Mouse (Mus musculus) kidney, embryonic 14.5 days (tissue): Measurements from ENCODE around the gene Rhno1. TPM values are rescaled to one million over a fixed set of nuclear protein-coding genes. Genes with fewer than 3 reads are reported as not detected.

Experiments used
- ATAC-seq: fragments of 200-750 bp; cut with Nextera tagmentation; 2 replicates; pipeline ENCODE4 v1.8.0; 2017; ENCODE audit warnings: moderate number of reproducible peaks, mild to moderate bottlenecking, moderate TSS enrichment, moderate library complexity; ENCODE audit not compliant: low FRiP score, low TSS enrichment
- H3K27ac ChIP-seq: fragments of 300-500 bp; sonication (generic); 2 replicates; pipeline ENCODE4 v1.5.1; 2014; ENCODE audit warnings: low read depth, mild to moderate bottlenecking, low read length, moderate library complexity, mixed read lengths
- H3K27me3 ChIP-seq: fragments of 300-500 bp; sonication (generic); 2 replicates; pipeline ENCODE4 v1.6.1; 2014; ENCODE audit warnings: mild to moderate bottlenecking, low read length; ENCODE audit not compliant: control insufficient read depth, insufficient read depth
- H3K36me3 ChIP-seq: fragments of 300-500 bp; sonication (generic); 2 replicates; pipeline ENCODE4 v1.6.1; 2014; ENCODE audit warnings: low read length, mixed read lengths; ENCODE audit not compliant: control insufficient read depth, insufficient read depth
- H3K4me1 ChIP-seq: fragments of 300-500 bp; sonication (generic); 2 replicates; pipeline ENCODE4 v1.6.1; 2014; ENCODE audit warnings: low read length, mixed read lengths; ENCODE audit not compliant: control insufficient read depth, insufficient read depth
- H3K4me2 ChIP-seq: fragments of 300-500 bp; sonication (generic); replicated peaks from 2 replicates; pipeline ENCODE4 v1.6.1; 2014; ENCODE audit warnings: low read depth, mild to moderate bottlenecking, low read length
- H3K4me3 ChIP-seq: fragments of 300-500 bp; sonication (generic); 2 replicates; pipeline ENCODE4 v1.5.1; 2014; ENCODE audit warnings: mild to moderate bottlenecking, low read length
- H3K9ac ChIP-seq: fragments of 300-500 bp; sonication (generic); 2 replicates; pipeline ENCODE4 v1.6.1; 2014; ENCODE audit warnings: low read depth, mild to moderate bottlenecking, low read length, moderate library complexity
- H3K9me3 ChIP-seq: fragments of 300-500 bp; sonication (generic); 2 replicates; pipeline ENCODE4 v1.6.1; 2016; ENCODE audit warnings: low read length; ENCODE audit not compliant: control insufficient read depth
- WGBS: fragments of 180-500 bp; shearing (Covaris S2); extraction: QIAGEN DNeasy Blood & Tissue Kit; methylation state at CpG from one replicate; pipeline ENCODE4 v1.1.7; 2014; 5-methylcytosine and 5-hydroxymethylcytosine counted together
- polyA plus RNA-seq: library from polyadenylated mRNA; unstranded; fragments of >200 nt; fragmentation: Nextera tagmentation; extraction: Ambion mirVana; gene quantifications from 2 replicates; pipeline ENCODE4 v1.2.1, GENCODE M21; 2014

The Rhno1 gene
- polyA plus RNA-seq, 1 experiment from 2014 or later, result 132 TPM

DNA sequence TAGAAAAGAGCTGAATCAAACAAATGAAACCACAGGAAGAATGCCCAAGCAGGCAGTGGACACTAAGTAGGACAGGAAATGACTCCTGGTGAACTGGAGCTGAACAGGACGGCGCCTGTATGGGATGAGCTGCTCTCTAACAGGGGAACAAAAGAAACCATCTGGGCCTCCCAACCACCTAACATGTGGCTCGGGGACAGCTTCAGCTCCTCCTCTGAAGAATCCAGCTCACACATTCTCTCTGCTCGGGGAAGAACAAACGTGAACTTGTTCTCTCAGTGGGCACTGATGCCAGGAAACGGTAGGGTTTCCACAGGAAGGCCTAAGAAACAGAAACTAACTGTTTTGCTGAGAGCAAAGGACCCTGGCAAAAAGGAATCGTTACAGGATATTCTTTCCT, 13.0 kb downstream of the Rhno1 start:
- H3K4me2 ChIP-seq, result no peak overlapping the region
- no peaks in the 10 kb centered on the region for H3K27me3 ChIP-seq
- H3K9ac ChIP-seq, result no peak overlapping the region
- no peaks in the 10 kb centered on the region for H3K9me3 ChIP-seq
- no peak for ATAC-seq
- H3K4me1 ChIP-seq, result peaks cover 8% of the 10 kb centered on the region
- H3K27ac ChIP-seq, result no peak overlapping the region; the same call in 1 of the 2 replicates
- peaks cover 7% of the 10 kb centered on the region for H3K36me3 ChIP-seq
- no peak overlapping the region for H3K4me3 ChIP-seq
- 42% methylated on average over 7 of the region's 7 CpGs for WGBS

DNA sequence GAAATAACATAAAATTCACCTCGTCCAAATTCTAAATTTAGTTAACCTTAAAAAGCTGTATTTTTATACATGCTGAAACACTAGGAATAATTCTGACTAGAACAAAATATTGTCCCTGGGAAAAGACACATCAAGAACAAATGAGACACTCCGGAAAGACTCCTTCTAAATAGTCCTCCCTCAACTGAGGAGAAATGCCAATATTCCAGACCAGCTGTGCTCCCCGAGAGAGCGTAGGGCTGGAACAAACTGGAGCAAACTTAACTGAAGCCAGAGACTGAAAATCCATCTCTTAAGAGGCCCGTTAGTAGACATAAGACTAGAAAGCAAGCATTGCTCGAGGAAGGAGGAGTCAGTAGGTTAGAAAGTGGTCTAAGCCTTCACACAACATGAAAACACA, 15.9 kb downstream of the Rhno1 start:
- WGBS, result 90% methylated on average over 6 of the region's 6 CpGs
- no peak overlapping the region for H3K27ac ChIP-seq
- H3K4me1 ChIP-seq, result no peaks in the 10 kb centered on the region
- H3K4me3 ChIP-seq, result no peak overlapping the region
- no peak overlapping the region for H3K4me2 ChIP-seq
- no peaks in the 10 kb centered on the region for H3K27me3 ChIP-seq
- H3K9ac ChIP-seq, result no peak overlapping the region
- ATAC-seq, result no peak
- H3K9me3 ChIP-seq, result no peaks in the 10 kb centered on the region
- peaks cover 12% of the 10 kb centered on the region for H3K36me3 ChIP-seq

GRCm38 (mm10) chr6:128345623-128346022, 17.1 kb downstream of the Rhno1 start:
- no peaks in the 10 kb centered on the region for H3K9me3 ChIP-seq
- peaks cover 11% of the 10 kb centered on the region for H3K36me3 ChIP-seq
- H3K27ac ChIP-seq, result no peak overlapping the region
- H3K4me3 ChIP-seq, result no peak overlapping the region
- no peak overlapping the region for H3K4me2 ChIP-seq
- H3K9ac ChIP-seq, result no peak overlapping the region
- H3K27me3 ChIP-seq, result no peaks in the 10 kb centered on the region
- 85% methylated on average over 10 of the region's 10 CpGs for WGBS
- no peaks in the 10 kb centered on the region for H3K4me1 ChIP-seq
- no peak for ATAC-seq

DNA sequence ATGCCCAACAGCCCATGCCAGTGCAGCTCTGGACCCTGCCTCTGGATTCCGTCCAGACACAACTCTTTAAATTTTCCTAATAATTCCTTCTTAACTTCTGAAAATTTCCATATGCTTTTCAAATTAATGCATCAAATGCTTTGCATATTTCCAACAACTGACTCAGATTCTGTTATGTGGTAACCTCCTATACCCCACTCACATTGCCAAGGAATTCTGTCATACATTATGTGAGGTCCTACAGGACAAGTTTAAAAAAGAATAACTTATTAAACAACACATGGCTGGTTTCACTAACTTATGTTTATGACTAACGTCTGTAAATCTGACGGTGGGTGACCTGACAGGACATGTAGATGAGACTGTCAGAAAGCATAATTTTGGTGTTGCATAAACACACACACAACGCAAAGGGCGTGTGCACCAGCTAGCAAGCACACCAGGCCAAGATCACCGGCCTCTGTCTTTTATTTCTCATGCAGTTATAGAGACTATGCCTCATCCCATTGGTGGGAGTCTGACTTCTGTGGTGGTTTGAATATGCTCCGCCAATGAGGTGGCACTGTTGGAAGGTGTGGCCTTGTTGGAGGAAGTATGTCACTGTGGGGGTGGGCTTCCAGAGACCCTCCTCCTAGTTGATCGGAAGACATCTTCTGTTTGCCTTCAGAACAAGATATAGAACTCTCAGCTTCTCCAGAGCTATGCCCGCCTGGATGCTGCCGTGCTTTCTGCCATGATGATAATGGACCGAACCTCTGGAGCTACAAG, 20.6 kb downstream of the Rhno1 start:
- H3K4me2 ChIP-seq, result no peak overlapping the region
- H3K9me3 ChIP-seq, result no peaks in the 10 kb centered on the region
- ATAC-seq, result no peak
- H3K4me3 ChIP-seq, result no peak overlapping the region
- H3K27ac ChIP-seq, result no peak overlapping the region
- H3K27me3 ChIP-seq, result no peaks in the 10 kb centered on the region
- no peak overlapping the region for H3K9ac ChIP-seq
- H3K36me3 ChIP-seq, result peaks cover 5% of the 10 kb centered on the region; the same call in 1 of the 2 replicates
- H3K4me1 ChIP-seq, result no peaks in the 10 kb centered on the region
- WGBS, result 90% methylated on average over 11 of the region's 11 CpGs

DNA sequence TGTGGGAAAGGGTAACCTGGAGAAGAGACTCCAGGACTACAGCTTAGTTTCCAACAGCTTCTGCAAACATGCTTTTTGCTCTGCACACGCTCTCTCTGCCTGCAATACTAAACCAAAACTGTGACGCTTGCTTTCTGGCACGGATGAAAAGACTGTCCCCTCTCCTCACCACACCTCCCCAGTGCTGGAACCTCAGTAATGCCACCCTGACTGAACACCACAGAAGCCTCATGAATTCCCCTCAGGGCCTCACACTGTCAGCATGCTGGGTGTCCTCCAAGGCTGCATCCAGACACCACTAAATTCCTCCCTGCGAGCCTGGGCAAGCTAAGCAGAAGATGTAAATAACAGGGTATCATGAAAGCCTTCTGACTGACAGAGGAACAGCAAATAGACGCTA, 23.8 kb downstream of the Rhno1 start:
- no peak for ATAC-seq

DNA sequence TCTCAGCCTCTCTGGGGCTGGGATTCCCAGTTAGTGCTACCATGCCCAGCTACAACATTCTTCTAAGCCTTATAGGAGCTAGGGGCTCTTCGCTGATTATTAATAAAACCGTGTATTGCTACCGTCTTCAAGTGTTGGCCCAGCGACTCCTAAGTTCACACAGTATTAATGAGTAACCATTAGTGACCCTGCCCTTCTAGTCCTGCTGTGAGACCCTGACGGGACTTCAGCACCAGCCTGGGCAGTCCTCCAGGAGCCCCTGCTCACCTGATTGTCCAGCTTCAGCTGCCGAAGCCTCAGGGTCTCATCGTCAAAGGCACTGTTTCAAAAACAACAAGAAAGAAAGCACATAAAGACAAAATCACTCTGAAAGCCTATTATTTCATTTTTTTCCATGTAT, 25.2 kb downstream of the Rhno1 start:
- Histone ChIP-seq H3K4me3 (no peak overlapping the region), H3K27ac (no peak overlapping the region), H3K9me3 (no peaks in the 10 kb centered on the region), H3K9ac (no peak overlapping the region), H3K36me3 (peaks cover 23% of the 10 kb centered on the region), H3K4me1 (no peaks in the 10 kb centered on the region), H3K27me3 (no peaks in the 10 kb centered on the region), H3K4me2 (no peak overlapping the region)
- ATAC-seq, result no peak
- whole genome bisulfite sequencing, result 71% methylated on average over 7 of the region's 7 CpGs

More for the DNA sequence above, 23.8 kb downstream of the Rhno1 start:
- peaks cover 9% of the 10 kb centered on the region for H3K36me3 ChIP-seq
- H3K9ac ChIP-seq, result no peak overlapping the region
- H3K4me1 ChIP-seq, result no peaks in the 10 kb centered on the region
- no peaks in the 10 kb centered on the region for H3K27me3 ChIP-seq
- H3K4me3 ChIP-seq, result no peak overlapping the region
- WGBS, result 34% methylated on average over 5 of the region's 5 CpGs
- H3K9me3 ChIP-seq, result no peaks in the 10 kb centered on the region
- no peak overlapping the region for H3K4me2 ChIP-seq
- no peak overlapping the region for H3K27ac ChIP-seq

DNA sequence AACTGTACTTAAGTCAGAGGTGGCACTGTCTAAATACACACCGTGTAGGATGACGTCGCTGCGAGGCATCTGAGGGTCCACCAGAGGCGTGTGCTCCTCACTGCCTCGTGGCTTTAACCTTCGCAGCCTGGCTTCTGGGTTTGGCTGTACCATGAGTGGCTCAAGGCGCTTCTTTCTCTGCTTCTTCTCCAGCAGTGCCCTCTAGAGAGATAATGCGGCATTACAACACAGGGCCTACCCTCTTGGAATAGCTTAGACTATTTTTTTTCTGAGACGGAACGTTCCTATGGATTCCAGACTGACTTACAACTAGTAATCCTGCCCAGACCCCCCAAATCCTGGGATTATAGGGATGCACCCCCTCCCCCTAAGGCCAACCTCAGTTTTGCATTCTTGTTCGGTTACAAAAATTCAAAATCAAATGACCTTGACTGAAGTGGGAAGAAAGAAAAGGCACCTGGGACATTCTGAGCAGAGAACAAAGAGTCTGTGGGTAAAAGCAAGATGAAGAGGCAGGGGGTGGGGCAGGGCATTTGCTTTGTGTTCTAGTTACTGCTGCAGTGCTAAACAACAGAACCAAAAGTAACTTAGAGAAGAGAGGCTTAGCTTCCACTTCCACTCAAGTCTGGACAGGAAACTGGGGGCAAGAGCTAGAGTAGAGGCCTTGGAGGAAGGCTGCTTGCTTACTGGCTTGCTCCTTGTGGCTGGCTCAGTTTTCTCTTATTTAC, 28.1 kb downstream of the Rhno1 start:
- Histone ChIP-seq H3K36me3 (peaks cover 31% of the 10 kb centered on the region), H3K9me3 (0 out of 2 replicates have a peak, but pooled peaks cover 5% of the 10 kb centered on the region), H3K4me1 (no peaks in the 10 kb centered on the region), H3K27me3 (no peaks in the 10 kb centered on the region), H3K4me2 (no peak overlapping the region), H3K27ac (no peak overlapping the region), H3K4me3 (no peak overlapping the region), H3K9ac (no peak overlapping the region)
- ATAC-seq, result peak; percentile 58
- WGBS, result 38% methylated on average over 12 of the region's 12 CpGs

DNA sequence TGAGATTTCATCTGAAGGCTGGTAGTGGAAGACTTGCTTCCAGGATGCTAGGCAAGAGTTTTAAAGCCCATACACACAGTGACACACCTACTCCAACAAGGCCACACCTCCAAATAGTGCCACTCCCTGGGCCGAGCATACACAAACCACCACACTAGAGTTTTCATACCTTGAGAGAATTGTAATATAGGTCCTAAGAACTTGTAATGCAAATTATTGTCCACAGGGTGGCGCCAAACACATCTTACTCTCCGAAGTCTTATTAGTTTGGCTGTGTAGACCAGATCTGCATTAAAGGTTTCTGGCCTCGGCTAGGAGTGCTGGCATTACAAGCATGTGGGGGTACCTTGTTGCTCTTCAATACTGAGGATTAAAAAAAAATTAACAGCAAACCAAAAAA, 44.4 kb downstream of the Rhno1 start:
- no peaks in the 10 kb centered on the region for H3K4me1 ChIP-seq
- no peaks in the 10 kb centered on the region for H3K27me3 ChIP-seq
- WGBS, result 12% methylated on average over 4 of the region's 4 CpGs
- no peaks in the 10 kb centered on the region for H3K9me3 ChIP-seq
- H3K36me3 ChIP-seq, result peaks cover 25% of the 10 kb centered on the region
- ATAC-seq, result peak; percentile 37; the same call in 1 of the 2 replicates
- no peak overlapping the region for H3K27ac ChIP-seq
- H3K9ac ChIP-seq, result no peak overlapping the region
- no peak overlapping the region for H3K4me2 ChIP-seq
- no peak overlapping the region for H3K4me3 ChIP-seq

- no peak overlapping the region for H3K9ac ChIP-seq
- H3K4me1 ChIP-seq, result no peaks in the 10 kb centered on the region
- H3K4me2 ChIP-seq, result no peak overlapping the region
- H3K9me3 ChIP-seq, result no peaks in the 10 kb centered on the region
- 82% methylated on average over 8 of the region's 8 CpGs for WGBS
- no peak overlapping the region for H3K4me3 ChIP-seq
- H3K27me3 ChIP-seq, result no peaks in the 10 kb centered on the region
- no peak for ATAC-seq
- H3K27ac ChIP-seq, result no peak overlapping the region
- H3K36me3 ChIP-seq, result no peaks in the 10 kb centered on the region
These were observed 47.1 kb downstream of the Rhno1 start for GRCm38 (mm10) chr6:128315597-128315996.
